Mouse (Mus musculus) CD4-positive, CD25-positive, alpha-beta regulatory T cell, adult 2 months (primary cell): ENCODE data around the gene Tmem131.

Experiments used
- DNase-seq: peaks from one replicate; pipeline ENCODE4 v3.0.0-alpha.2; 2012; ENCODE audit warnings: low read depth, low spot score

The Tmem131 gene

DNA sequence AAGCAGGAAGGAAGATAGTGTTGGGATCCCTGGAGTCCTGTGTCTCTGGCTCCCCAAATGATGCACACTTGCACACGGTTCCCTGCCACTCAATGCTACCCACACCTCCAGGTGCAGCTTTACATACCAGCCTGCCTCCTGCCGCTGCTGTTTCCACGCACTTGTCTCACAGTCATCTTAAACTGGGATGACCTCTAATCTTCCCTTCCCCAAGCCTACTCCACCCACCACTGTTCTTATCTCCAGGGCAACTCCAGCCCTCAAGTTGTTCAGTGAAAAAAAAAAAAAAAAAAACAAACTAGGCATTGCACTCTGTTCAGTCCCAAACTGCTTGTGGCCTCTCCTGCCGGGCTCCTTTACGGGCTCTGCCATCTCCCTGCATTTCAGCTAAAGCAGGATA lies at the start of gene Tmem131:
TSS of gene Tmem131 (minus strand) at position 14 of the 400 bp plus-strand sequence.
- no peak for DNase-seq

DNA sequence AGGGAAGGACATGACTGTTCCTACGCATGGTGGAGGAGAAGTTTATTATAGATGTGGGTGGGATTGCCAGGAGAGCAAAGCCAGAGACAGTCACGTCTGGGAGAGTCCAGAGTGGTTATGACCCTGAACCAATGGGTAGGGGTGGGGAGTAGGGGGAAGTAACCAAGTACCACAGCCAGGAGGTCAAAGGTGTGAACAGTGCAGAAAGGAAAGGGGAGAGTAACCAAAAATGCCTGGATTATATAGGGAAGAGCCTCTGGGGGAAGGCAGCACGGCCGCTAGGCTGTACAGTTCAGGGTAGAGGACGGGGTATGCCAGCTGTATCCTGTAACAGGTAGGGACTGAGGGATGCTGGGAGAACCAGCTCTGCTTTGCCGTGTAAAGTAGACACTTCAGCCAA lies 45.1 kb upstream of the Tmem131 start:
- no peak for DNase-seq

DNA sequence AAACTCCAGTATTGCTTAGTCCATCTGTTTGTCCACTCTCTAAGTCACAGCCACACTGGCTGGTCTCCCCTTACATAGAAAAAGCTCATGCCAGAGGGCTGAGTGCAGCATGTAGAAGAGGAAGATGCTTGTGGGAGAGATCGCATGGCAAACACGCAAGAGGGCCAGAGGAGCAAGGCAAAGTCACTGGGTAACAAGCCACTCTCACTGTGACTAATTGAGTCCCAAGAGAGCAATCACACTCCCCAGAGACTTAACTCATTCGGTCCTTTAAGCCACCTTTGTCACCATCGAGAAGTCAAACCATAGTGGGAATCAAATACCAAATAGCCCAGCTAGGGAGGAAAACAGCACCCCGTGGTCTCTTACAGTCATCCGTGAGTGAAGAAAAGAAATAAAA lies 44.7 kb upstream of the Tmem131 start:
- DNase-seq: no peak

DNA sequence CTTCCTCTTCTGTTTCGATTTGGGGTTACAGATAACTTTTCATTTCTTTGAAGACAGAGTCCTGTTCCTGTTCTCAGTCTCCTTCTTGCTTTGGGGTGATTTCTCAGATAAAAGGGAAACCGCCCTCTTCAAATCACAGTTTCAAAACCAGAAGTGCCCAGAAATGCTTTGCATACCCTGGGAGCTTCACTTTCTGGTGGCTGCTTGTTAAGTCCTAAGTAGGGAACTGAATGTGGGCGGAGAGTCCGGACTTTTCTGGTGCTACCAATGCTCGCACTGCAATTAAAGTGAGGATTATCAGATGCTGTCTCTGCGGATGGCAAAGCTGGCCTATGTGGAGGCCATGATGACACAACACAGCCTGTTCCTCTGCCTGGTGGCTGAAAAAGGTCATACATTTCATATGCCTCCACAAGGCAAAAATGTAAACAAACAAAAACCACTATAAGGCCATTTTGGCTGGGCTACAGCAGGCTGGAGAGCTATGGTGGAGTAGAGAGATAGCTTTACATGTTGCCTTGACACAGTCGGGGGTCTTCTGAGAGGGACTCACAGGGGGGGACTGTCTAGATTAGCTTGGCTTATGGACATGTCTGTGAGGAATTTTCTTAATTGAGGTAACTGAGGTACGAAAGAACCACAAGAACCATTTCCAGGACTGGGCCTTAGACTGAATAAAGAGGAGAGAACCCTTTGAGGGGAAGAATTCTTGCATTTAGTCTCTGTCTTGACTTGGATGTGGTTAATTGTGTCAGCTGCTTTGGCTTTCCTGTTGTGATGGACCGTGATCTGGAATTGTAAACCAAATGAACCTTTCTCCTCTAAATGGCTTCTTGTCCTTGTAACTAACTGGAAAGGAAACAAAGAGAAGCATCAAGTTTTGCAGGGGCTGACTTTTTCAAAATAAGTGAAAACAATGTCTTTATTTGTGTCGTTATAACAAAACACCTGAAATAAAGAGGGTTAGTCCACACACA lies 44.0 kb upstream of the Tmem131 start:
- DNase-seq: no peak

GRCm38 (mm10) chr1:36986396-36987160 lies 43.1 kb upstream of the Tmem131 start:
- DNase-seq: no peak

DNA sequence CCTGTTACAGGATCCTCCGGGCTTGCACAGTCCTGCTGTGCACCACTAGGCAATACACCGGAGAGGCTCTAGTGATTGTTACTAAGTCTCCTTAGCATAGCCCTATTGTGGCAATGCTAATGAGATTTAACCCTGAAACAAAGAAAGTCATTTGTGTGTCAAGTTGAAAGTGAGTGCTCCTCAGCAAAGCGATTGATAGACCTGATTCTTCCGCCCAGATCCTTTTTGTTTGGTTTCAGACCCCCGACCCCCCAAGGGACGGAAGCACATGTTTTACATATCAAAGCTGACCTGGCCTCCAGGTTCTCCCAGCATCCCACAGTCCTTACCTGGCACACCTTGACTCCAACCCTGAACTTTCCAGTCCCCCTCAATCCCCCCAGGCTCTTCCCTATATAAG lies 42.4 kb upstream of the Tmem131 start:
- no peak for DNase-seq

- DNase-seq: no peak
Observed at GRCm38 (mm10) chr1:36984406-36984805, 40.9 kb upstream of the Tmem131 start.

- DNase-seq: no peak
Observed at GRCm38 (mm10) chr1:36983754-36984153, 40.3 kb upstream of the Tmem131 start.

GRCm38 (mm10) chr1:36982191-36982961 lies 38.9 kb upstream of the Tmem131 start:
- DNase-seq: no peak

DNA sequence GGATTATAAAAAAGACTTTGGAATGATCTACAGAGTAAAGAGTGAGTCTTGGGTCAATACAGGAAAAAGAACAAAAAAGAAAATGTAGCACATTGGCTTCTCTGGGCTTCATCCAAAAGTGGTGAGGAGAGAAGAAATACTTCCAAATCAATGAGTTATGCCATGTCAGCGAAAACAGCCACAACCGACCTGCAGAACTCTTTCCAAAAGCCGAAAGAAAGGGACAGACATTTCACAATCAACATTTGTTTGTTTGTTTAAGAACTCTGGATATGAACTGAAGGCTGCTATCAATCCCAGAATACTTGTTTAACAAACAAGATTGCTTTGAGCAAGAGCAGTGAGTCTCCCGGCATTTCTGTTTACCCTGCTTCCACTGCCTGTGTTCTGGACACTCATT lies 33.3 kb upstream of the Tmem131 start:
- DNase-seq: no peak

DNA sequence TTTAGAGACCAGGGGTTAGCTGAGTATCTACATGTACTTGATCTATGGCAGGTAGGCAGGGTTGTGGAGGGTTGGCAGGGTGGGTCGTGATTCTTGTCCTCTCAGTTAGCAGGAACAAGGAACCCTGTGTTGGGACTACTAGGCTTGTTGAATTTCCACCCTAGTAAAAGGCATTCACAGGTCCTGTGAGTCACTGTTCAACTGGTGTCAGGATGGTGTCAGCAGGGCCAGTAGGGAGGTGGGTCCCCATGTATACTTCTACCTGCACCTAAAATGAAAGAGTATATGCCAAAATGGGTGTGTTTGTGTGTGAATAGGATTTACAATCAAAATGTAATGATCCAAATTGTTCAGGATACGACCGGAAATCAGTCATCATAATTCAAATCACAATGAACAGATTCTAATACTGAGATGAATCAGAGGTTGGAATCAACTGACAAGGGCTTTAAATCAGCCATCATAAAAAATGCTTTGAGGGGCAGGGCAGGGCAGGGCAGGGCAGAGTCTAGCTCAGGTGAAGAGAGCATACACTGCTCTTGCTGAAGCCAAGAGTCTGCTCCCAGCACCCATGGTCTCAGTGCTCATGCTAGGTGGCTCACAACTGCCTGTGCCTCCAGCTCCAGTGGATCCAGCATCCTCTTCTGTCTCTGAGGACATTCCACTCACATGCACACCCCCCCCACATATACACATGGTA lies 27.6 kb upstream of the Tmem131 start:
- no peak for DNase-seq

- no peak for DNase-seq
Observed at GRCm38 (mm10) chr1:36965831-36966230, 22.4 kb upstream of the Tmem131 start.

DNA sequence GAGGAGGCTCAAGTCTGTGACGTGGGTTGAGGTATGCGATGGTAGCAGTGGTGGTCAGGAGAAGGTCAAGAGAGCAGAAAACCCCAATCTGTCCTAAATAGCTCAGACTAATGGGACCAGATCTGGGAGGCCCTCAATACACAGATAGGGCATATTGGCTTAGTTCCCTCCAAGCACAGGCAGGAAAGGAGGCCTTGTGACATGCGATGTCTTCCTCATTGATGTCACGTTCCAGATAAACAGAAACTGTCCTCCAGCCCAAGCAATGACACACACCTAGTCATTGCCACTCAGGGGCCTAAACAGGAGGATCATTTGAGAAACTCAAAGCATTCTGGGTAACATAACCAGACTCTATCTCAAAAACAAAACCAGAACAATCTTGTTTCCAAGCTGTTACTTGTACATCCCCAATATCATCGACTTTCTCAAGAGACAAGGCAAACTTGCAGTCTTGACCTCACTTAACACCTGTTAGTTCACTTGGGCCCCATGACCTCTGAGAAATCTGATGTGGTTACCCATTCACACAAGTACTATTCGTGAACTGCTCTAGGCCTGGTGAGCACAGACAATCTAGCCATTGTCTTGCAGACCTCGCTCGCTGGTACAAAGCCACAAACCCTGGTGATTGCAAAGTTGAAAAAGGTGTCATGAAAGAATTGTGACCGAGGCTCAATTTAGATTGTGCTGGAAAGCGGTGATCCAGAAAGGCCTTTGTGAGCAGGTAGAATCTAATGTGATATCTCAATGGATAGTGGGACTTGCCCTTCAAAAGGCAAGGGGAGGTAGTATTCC lies 19.1 kb upstream of the Tmem131 start:
- DNase-seq: no peak

DNA sequence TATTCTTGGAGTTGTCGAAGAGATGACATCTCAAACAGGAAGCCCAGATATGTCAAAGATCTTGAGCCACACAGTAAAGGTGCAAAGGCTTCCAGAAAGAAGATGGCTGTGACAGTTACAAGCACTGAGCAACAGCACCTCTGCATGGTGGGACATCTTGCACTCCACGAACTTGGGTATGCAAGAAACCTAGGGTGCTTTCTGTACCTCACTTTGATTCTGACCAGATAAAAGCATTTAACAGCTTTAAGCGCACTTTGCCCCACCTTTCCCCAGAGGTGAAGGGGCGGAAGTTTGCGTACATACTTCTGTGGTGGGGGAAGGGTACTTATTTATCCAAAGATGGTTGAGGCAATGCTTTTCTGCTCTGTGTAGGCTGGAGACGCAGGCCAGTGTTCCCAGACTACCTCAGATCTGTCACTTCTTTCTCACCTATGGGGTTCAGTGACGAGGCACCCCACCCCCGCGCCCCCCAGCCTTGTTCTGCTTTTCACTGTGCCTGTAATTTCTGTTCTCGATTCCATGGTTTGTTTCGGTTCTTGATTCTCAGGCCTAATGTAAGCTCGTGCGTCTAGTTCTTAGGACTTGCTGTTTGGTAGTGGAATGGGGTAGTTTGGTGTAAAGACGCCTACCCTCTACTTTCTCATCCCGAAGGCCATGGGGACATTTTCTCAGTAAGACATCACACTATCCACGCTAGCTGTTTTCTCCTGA lies 17.2 kb upstream of the Tmem131 start:
- DNase-seq: peak; percentile 62

DNA sequence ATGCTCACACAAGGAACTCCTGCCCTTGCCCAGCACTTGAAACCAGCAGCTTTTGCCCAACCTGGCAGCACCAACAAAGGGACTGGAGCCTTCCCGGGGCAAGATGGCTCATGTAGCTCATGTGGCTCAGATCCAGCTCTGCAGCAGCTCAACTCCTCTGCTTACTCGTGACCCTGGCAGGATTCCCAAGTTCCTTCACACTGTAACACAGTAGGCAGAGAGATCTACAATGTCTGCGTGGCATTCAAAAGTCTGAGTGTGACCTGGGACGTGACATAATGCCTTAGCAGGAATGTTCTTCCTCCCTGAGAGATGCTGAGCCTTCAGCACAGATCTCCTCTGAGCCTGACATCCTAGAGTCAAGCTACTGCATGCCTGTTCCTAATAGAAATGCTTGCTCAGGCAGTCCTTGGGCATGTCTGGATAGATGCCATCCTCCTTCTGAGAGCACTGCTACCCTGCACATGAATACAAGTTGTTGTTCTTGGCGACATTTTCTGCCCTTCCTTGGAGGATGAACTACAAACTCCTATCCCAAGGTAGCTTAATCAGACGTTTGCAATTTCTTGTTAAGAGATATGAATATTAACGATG lies 6.2 kb upstream of the Tmem131 start:
- no peak for DNase-seq

- no peak for DNase-seq
Observed at GRCm38 (mm10) chr1:36947448-36947847, 4.0 kb upstream of the Tmem131 start.

- DNase-seq: no peak
Observed at GRCm38 (mm10) chr1:36940381-36940762, 3.1 kb downstream of the Tmem131 start.

GRCm38 (mm10) chr1:36939506-36940380 lies 3.7 kb downstream of the Tmem131 start:
- DNase-seq: peak; percentile 95
